Mouse (Mus musculus) kidney, embryonic 15.5 days (tissue): ENCODE data around the gene Stard3nl. TPM values are rescaled to one million over a fixed set of nuclear protein-coding genes. Genes with fewer than 3 reads are reported as not detected.
"Not testable (repeated sequence)": the region's sequence is repeated elsewhere in the genome, so short reads cannot be mapped to it uniquely, and the experiment has no call there.

Experiments
- ATAC-seq: fragments of 200-750 bp; cut with Nextera tagmentation; replicated peaks from 2 replicates; pipeline ENCODE4 v1.8.0; 2017; ENCODE audit warnings: moderate TSS enrichment; ENCODE audit not compliant: low FRiP score
- H3K27ac ChIP-seq: fragments of 300-500 bp; sonication (generic); 2 replicates; pipeline ENCODE4 v1.5.1; 2015; ENCODE audit warnings: mild to moderate bottlenecking, inconsistent platforms
- H3K27me3 ChIP-seq: fragments of 300-500 bp; sonication (generic); 2 replicates; pipeline ENCODE4 v1.6.1; 2015; ENCODE audit warnings: inconsistent platforms
- H3K36me3 ChIP-seq: fragments of 300-500 bp; sonication (generic); 2 replicates; pipeline ENCODE4 v1.6.1; 2015; ENCODE audit warnings: inconsistent platforms
- H3K4me1 ChIP-seq: fragments of 300-500 bp; sonication (generic); 2 replicates; pipeline ENCODE4 v1.6.1; 2015; ENCODE audit warnings: inconsistent platforms
- H3K4me2 ChIP-seq: fragments of 300-500 bp; sonication (generic); 2 replicates; pipeline ENCODE4 v1.6.1; 2015; ENCODE audit warnings: moderate library complexity, mild to moderate bottlenecking, inconsistent platforms
- H3K4me3 ChIP-seq: fragments of 300-500 bp; sonication (generic); replicated peaks from 2 replicates; pipeline ENCODE4 v1.5.1; 2015; ENCODE audit warnings: mild to moderate bottlenecking, inconsistent platforms
- H3K9ac ChIP-seq: fragments of 300-500 bp; sonication (generic); 2 replicates; pipeline ENCODE4 v1.6.1; 2015; ENCODE audit warnings: mild to moderate bottlenecking, inconsistent platforms
- H3K9me3 ChIP-seq: fragments of 300-500 bp; sonication (generic); replicated peaks from 2 replicates; pipeline ENCODE4 v1.6.1; 2016; ENCODE audit warnings: inconsistent platforms
- WGBS: fragments of 180-500 bp; shearing (Covaris S2); methylation state at CpG from one replicate; pipeline ENCODE4 v1.1.7; 2015; ENCODE audit warnings: mixed read lengths; 5-methylcytosine and 5-hydroxymethylcytosine counted together
- polyA plus RNA-seq: library from polyadenylated mRNA; unstranded; fragments of >200 nt; fragmentation: Nextera tagmentation; extraction: Ambion mirVana; gene quantifications from 2 replicates; pipeline ENCODE4 v1.2.1, GENCODE M21; 2015

The Stard3nl gene
- polyA plus RNA-seq, 1 experiment from 2014 or later, result 112 TPM

DNA sequence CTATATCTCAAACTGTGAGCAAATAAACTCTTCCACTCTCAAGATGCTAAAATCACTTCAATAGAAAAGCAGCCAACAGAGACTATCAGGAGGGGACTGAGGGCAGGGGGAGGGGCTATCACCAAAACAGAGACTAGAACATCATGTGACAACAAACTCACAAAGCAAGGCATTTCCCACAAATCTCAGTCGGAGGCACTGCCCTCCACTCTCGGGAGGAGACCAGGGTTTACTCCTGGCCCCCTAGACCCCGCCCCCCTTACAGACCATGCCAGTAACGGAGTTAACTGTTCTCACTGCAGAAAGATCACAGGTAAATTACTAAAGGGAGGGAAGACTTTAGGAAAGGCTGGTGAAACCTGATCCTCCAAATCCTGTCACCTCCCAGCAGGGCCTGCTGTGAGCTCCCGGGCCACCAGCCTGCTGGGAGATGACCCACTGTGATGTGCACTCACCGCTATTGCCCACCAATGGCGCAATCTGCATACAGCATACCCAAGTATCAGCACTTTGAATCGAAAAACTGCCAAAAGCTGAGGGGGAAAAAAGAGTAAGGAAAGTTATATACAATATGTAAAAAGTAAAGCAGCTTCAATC lies 23.4 kb downstream of the Stard3nl start:
- 27% methylated on average over 8 of the region's 8 CpGs for WGBS
- no peaks in the 10 kb centered on the region for H3K9me3 ChIP-seq
- peak; percentile 67 for ATAC-seq
- 0 out of 2 replicates have a peak, but pooled peaks cover 7% of the 10 kb centered on the region for H3K4me1 ChIP-seq
- H3K4me2 ChIP-seq, result no peak overlapping the region
- H3K27ac ChIP-seq, result no peak overlapping the region
- no peaks in the 10 kb centered on the region for H3K27me3 ChIP-seq
- no peak overlapping the region for H3K4me3 ChIP-seq
- H3K9ac ChIP-seq, result no peak overlapping the region
- H3K36me3 ChIP-seq, result peaks cover 70% of the 10 kb centered on the region

DNA sequence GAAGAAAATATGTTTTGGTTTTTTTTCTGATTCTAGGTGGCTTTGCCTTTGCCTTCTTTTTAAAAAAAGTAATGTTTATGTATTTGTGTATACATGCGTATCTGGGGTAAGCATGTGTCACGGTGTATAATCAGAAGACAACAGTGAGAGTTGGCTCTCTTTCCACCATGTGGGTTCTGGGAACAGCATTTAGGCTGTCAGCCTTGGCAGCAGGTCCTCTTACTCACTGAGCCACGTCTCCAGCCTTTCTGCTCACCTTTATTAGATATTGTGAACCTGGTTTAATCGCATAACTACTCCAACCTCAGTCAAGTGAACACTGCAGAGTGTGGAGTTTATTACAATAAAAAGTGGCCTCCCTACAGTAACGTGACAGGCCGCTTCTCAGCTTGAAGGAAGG lies 26.8 kb downstream of the Stard3nl start:
- H3K36me3 ChIP-seq, result peaks cover 71% of the 10 kb centered on the region
- no peak overlapping the region for H3K4me3 ChIP-seq
- H3K27ac ChIP-seq, result no peak overlapping the region
- H3K4me1 ChIP-seq, result 0 out of 2 replicates have a peak, but pooled peaks cover 8% of the 10 kb centered on the region
- no peaks in the 10 kb centered on the region for H3K27me3 ChIP-seq
- H3K9ac ChIP-seq, result no peak overlapping the region
- 90% methylated on average over 6 of the region's 6 CpGs for WGBS
- H3K4me2 ChIP-seq, result no peak overlapping the region
- no peaks in the 10 kb centered on the region for H3K9me3 ChIP-seq
- no peak for ATAC-seq

DNA sequence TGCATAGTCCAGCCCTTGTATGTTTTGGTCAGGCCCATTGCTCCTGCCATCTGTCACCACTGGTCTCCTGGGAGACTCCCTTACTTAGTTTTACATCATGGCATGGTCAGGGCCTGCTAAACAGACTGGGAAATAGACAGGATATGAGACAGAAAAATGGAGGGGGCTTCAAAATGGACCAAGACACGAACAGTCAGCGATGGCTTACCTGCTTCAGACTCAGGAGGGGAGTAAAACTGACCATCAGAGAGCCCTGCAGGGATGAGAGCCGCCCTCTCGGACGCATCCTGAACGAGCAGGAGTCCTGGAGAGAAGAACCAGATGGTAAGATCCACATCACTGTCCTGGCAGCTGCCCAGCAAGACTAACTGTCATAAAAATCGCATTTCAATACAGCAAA lies 28.1 kb downstream of the Stard3nl start:
- no peak overlapping the region for H3K27ac ChIP-seq
- WGBS, result 73% methylated on average over 7 of the region's 7 CpGs

DNA sequence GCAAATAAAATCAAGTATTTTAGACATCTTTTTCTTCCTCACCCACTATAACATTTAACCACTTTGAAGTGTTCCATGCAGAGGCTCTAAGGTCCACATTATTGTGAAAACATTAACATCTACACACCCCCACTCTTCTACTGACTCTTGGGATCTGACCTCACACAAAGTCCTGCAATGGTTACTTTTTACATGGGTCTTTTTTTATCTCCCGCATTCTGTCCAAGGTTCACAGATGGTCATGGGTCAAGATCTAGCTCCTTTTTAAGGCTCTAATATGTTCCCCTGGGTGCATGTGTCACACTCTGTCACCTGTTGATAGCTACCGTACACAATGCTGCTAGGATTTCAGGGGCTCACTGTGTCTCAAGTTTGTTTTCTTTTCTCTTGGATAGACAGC lies 28.7 kb downstream of the Stard3nl start:
- 42% methylated on average over 2 of the region's 2 CpGs for WGBS
- H3K4me3 ChIP-seq, result no peak overlapping the region
- no peak overlapping the region for H3K4me2 ChIP-seq
- H3K4me1 ChIP-seq, result 0 out of 2 replicates have a peak, but pooled peaks cover 4% of the 10 kb centered on the region
- peaks cover 59% of the 10 kb centered on the region for H3K36me3 ChIP-seq
- no peaks in the 10 kb centered on the region for H3K9me3 ChIP-seq
- no peaks in the 10 kb centered on the region for H3K27me3 ChIP-seq
- no peak overlapping the region for H3K9ac ChIP-seq
- no peak for ATAC-seq
- no peak overlapping the region for H3K27ac ChIP-seq

More for the DNA sequence above, 28.1 kb downstream of the Stard3nl start:
- Histone ChIP-seq H3K9me3 (no peaks in the 10 kb centered on the region), H3K27me3 (no peaks in the 10 kb centered on the region), H3K9ac (no peak overlapping the region), H3K36me3 (peaks cover 66% of the 10 kb centered on the region), H3K4me1 (0 out of 2 replicates have a peak, but pooled peaks cover 8% of the 10 kb centered on the region), H3K4me3 (no peak overlapping the region), H3K4me2 (no peak overlapping the region)
- no peak for ATAC-seq

DNA sequence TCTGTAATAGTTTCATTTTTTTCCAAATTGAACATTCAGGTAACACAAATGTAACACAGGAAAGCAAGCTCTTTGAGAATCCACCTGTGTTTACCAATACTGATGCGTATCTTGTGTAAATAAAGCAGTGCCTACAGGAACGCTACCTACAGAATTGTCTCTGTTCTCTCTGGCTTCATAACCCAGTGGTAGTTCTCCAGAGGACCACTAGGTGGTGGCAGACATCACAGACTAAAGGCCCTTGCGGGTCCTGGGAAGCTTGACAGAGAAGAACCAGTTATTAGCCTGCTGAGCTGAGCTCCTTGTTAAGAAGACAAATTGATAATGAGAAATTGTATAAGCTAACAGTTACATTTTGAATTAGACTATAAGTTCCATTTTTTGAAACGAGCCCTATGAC lies 30.0 kb downstream of the Stard3nl start:
- Histone ChIP-seq H3K4me3 (no peak overlapping the region), H3K9me3 (no peaks in the 10 kb centered on the region), H3K36me3 (peaks cover 50% of the 10 kb centered on the region), H3K27ac (no peak overlapping the region), H3K9ac (no peak overlapping the region), H3K27me3 (no peaks in the 10 kb centered on the region), H3K4me1 (0 out of 2 replicates have a peak, but pooled peaks cover 4% of the 10 kb centered on the region), H3K4me2 (no peak overlapping the region)
- ATAC-seq, result no peak
- WGBS, result 34% methylated on average over 4 of the region's 4 CpGs

DNA sequence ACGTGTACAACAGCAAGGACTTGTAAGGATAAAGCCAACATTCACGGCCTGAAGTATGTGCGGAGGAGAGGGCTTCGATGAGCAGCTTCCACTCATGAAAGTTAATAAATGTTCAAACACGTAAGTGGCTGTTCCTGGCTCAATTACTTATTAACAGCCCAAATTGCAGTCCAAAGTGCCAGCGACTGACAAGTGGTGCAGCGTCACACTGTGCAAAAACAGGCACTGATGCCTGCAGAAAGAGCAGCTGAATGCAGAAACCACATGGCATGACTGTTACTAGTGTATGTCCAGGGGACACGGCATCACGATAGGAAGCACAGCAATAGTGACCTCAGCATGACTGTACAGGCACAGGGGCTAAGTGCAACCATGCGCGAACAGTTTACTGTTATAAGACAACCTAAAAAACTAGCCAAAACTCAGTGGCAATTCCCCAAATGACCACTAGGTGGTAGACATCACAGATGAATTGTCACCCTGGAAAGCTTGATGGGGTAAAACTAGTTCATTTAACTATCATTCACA lies 31.3 kb downstream of the Stard3nl start:
- Histone ChIP-seq H3K27ac (0 out of 2 replicates have a peak overlapping the region, but pooled peaks have one; percentile 58), H3K4me1 (0 out of 2 replicates have a peak, but pooled peaks cover 4% of the 10 kb centered on the region), H3K4me2 (no peak overlapping the region), H3K27me3 (no peaks in the 10 kb centered on the region), H3K9me3 (no peaks in the 10 kb centered on the region), H3K36me3 (peaks cover 41% of the 10 kb centered on the region), H3K9ac (no peak overlapping the region), H3K4me3 (no peak overlapping the region)
- peak; percentile 87 for ATAC-seq
- WGBS, result 63% methylated on average over 11 of the region's 11 CpGs

DNA sequence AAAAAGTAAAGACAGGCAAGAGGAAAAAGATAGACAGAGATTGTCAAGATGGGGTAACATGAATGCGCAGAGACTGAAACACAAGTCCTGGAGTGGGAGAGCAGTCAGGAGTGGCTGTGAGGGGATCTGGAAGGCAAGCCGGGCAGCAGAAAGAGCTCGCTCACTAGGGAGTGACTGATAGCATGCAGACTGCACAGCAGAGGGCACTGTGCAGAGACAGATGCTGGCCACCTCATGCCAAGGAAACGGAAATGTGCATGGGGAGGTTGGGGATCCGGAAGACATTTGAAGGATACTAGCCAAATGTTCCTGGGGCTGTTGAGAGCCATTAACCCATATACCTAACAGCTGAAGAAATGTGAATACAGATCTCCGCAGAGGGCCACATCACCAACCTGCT lies 33.2 kb downstream of the Stard3nl start:
- no peak overlapping the region for H3K9ac ChIP-seq
- 0 out of 2 replicates have a peak, but pooled peaks cover 4% of the 10 kb centered on the region for H3K4me1 ChIP-seq
- H3K4me3 ChIP-seq, result no peak overlapping the region
- no peaks in the 10 kb centered on the region for H3K9me3 ChIP-seq
- H3K27me3 ChIP-seq, result no peaks in the 10 kb centered on the region
- H3K4me2 ChIP-seq, result no peak overlapping the region
- no peak for ATAC-seq
- 63% methylated on average over 6 of the region's 6 CpGs for WGBS
- H3K27ac ChIP-seq, result no peak overlapping the region
- peaks cover 43% of the 10 kb centered on the region for H3K36me3 ChIP-seq

DNA sequence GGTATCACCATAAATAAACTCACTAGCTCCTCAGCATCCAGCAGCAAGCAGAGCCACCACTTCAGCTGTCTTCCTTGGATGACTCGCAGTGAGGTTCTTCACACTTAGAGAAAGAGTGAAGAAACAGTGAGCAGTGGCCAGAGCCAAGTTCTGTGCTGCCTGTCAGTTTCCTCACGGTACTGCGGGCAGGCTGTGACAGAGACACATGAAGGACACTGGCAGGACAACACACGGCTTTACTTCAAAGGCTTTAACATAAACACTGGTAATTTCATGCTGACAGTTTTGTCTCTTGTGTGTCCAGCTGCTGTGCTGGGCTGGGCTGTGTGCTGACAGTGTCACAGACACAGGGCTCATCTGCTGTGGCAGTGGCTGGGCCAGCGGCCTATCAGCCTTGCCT lies 37.6 kb downstream of the Stard3nl start:
- H3K9me3 ChIP-seq, result no peaks in the 10 kb centered on the region
- H3K36me3 ChIP-seq, result peaks cover 36% of the 10 kb centered on the region
- H3K4me3 ChIP-seq, result no peak overlapping the region
- H3K27me3 ChIP-seq, result no peaks in the 10 kb centered on the region
- H3K9ac ChIP-seq, result no peak overlapping the region
- H3K27ac ChIP-seq, result no peak overlapping the region
- no peak for ATAC-seq
- H3K4me2 ChIP-seq, result no peak overlapping the region
- WGBS, result 68% methylated on average over 5 of the region's 5 CpGs
- no peaks in the 10 kb centered on the region for H3K4me1 ChIP-seq

DNA sequence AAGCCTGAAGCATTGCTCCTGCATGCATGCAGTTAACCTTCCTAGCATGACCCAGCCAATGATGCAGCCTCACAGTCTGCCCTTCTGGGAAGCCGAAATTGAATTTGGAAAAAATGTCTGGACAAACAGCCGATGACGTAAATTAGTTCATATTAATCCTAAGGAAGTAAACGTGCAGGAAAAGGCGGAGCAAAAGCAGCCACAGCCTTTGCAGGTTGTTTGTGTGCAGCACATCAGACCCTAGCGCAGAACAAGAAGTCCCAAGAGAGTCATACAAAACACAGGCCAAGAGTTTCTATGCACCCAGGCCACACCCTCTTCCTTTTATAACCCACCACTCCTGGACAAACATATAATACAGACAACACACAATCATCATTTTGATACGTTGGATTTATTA lies 38.3 kb downstream of the Stard3nl start:
- no peak overlapping the region for H3K4me3 ChIP-seq
- peaks cover 36% of the 10 kb centered on the region for H3K36me3 ChIP-seq
- no peak overlapping the region for H3K9ac ChIP-seq
- ATAC-seq, result no peak
- H3K27me3 ChIP-seq, result no peaks in the 10 kb centered on the region
- H3K27ac ChIP-seq, result no peak overlapping the region
- H3K4me1 ChIP-seq, result no peaks in the 10 kb centered on the region
- no peak overlapping the region for H3K4me2 ChIP-seq
- 78% methylated on average over 7 of the region's 7 CpGs for WGBS
- no peaks in the 10 kb centered on the region for H3K9me3 ChIP-seq

DNA sequence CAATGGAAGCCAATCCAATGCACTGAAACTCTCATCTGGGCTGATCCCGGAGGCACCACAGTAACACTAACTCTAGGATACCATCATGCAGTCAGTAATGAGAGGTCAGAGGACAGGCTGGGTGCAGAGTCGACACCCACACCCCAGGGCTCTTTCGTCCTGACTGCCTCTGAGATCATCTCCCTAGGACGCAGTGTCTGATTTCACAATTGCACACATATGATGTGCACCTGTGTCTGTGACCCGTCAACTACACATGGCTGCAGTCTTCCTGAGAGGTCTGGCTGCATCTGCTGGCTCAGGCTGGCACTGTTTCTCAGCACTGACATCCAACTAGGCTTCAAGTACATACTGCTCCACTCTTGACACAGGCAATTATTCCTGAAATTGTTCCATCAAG lies 38.9 kb downstream of the Stard3nl start:
- ATAC-seq, result peak; percentile 22; the same call in 1 of the 2 replicates
- Histone ChIP-seq H3K4me2 (no peak overlapping the region), H3K27ac (no peak overlapping the region), H3K36me3 (peaks cover 36% of the 10 kb centered on the region), H3K9ac (no peak overlapping the region), H3K9me3 (no peaks in the 10 kb centered on the region), H3K4me1 (no peaks in the 10 kb centered on the region), H3K27me3 (no peaks in the 10 kb centered on the region), H3K4me3 (no peak overlapping the region)
- 70% methylated on average over 5 of the region's 5 CpGs for whole genome bisulfite sequencing

DNA sequence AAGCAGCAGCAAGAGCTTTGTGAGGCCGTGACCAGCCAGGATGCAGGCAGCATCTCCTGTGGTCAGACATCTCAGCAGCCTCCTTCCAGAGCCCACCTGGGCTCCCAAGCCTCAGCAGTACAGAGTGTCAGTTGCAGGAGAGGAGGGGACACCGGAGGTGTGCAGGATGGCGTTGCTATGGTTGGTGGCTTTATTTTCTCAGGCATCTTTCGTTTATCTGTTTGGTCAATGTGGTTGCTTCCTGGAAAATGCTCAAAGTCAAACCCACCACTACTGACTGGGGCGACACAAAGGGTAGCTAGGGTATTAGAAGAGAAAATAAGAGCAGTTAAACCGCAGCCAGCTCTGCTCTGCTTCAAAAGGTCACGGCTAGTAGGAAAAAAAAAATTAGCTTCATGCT lies 39.5 kb downstream of the Stard3nl start:
- Histone ChIP-seq H3K27ac (no peak overlapping the region), H3K27me3 (no peaks in the 10 kb centered on the region), H3K4me1 (no peaks in the 10 kb centered on the region), H3K4me3 (no peak overlapping the region), H3K9me3 (no peaks in the 10 kb centered on the region), H3K9ac (no peak overlapping the region), H3K4me2 (no peak overlapping the region), H3K36me3 (peaks cover 36% of the 10 kb centered on the region)
- 82% methylated on average over 7 of the region's 7 CpGs for WGBS
- no peak for ATAC-seq

DNA sequence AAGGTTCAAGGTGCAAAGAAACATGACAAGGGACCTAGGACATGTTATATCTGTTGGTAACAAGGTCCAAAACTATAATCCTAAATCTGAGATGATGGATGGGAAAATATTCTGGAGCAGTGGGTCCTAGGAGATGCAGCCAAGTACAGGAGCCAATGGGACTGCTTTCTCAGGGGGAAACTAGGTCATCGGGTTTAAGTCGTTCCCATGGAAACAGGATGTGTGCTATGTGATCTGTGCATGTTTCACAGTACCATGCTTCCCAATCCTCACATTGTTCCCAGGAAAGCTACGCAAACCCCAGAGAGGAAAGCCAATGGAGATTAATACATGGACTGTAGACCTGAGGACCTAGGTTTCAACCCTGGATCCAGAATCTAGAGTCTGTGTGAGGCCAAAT lies 42.8 kb downstream of the Stard3nl start:
- 87% methylated on average over 3 of the region's 3 CpGs for WGBS
- H3K9me3 ChIP-seq, result no peaks in the 10 kb centered on the region

DNA sequence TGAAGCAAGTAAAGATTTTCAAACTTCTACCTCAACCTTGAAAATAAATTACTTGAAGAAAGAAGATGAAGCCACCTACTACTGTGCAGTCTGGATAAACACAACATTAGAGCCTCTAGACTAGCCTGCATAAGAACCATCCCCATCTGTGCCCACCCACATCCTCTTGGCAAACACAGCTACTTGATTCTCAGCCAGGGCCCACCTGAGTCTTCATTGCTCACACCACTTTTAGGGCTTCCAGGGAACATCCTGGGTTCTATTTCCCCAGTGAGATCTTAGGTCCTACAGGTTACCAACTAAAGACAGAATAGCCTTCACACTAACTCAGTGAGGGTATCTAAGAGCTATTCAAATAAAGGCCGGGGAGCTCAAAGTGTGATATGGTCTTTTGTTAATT lies 55.2 kb downstream of the Stard3nl start:
- H3K27me3 ChIP-seq, H3K4me1 ChIP-seq, H3K4me2 ChIP-seq, ATAC-seq, H3K9ac ChIP-seq, H3K27ac ChIP-seq, H3K9me3 ChIP-seq, H3K4me3 ChIP-seq, H3K36me3 ChIP-seq: not testable (repeated sequence)
- 89% methylated on average over 1 of the region's 1 CpGs for WGBS

More for the DNA sequence above, 42.8 kb downstream of the Stard3nl start:
- H3K36me3 ChIP-seq, result peaks cover 14% of the 10 kb centered on the region
- H3K4me3 ChIP-seq, result no peak overlapping the region
- H3K27ac ChIP-seq, result no peak overlapping the region
- H3K9ac ChIP-seq, result no peak overlapping the region
- no peak overlapping the region for H3K4me2 ChIP-seq
- no peak for ATAC-seq
- no peaks in the 10 kb centered on the region for H3K27me3 ChIP-seq
- H3K4me1 ChIP-seq, result no peaks in the 10 kb centered on the region
